Mouse (Mus musculus) adrenal gland, postnatal 14 days (tissue): ENCODE data around the gene Mfap1a. TPM values are rescaled to one million over a fixed set of nuclear protein-coding genes. Genes with fewer than 3 reads are reported as not detected.
"Not testable (repeated sequence)": the region's sequence is repeated elsewhere in the genome, so short reads cannot be mapped to it uniquely, and the experiment has no call there.

ENCODE experiments used
- DNase-seq: peaks from one replicate; pipeline ENCODE4 v3.0.0; 2021; ENCODE audit warnings: mixed read lengths
- long read RNA-seq, 2 experiments: library from polyadenylated mRNA; stranded (forward); transcript quantifications; one replicate each; pipeline ENCODE4 v2.0.0; 2021
- total RNA-seq: library from RNA; stranded (reverse); gene quantifications from 2 replicates; pipeline ENCODE4 v1.2.3, GENCODE M21; 2021

The Mfap1a gene
- 28.2 and 29.6 TPM in 2 replicates for total RNA-seq
- long read RNA-seq, experiment 1, full-length matches to known transcripts: 17 of 21 reads
- long read RNA-seq, experiment 1, partial matches to known transcripts: 0 of 21 reads
- long read RNA-seq, experiment 1, other reads (novel, unspliced or antisense): 4 of 21 reads
- long read RNA-seq, experiment 2, full-length matches to known transcripts: 13 of 14 reads
- long read RNA-seq, experiment 2, partial matches to known transcripts: 0 of 14 reads
- long read RNA-seq, experiment 2, other reads (novel, unspliced or antisense): 1 of 14 reads

DNA sequence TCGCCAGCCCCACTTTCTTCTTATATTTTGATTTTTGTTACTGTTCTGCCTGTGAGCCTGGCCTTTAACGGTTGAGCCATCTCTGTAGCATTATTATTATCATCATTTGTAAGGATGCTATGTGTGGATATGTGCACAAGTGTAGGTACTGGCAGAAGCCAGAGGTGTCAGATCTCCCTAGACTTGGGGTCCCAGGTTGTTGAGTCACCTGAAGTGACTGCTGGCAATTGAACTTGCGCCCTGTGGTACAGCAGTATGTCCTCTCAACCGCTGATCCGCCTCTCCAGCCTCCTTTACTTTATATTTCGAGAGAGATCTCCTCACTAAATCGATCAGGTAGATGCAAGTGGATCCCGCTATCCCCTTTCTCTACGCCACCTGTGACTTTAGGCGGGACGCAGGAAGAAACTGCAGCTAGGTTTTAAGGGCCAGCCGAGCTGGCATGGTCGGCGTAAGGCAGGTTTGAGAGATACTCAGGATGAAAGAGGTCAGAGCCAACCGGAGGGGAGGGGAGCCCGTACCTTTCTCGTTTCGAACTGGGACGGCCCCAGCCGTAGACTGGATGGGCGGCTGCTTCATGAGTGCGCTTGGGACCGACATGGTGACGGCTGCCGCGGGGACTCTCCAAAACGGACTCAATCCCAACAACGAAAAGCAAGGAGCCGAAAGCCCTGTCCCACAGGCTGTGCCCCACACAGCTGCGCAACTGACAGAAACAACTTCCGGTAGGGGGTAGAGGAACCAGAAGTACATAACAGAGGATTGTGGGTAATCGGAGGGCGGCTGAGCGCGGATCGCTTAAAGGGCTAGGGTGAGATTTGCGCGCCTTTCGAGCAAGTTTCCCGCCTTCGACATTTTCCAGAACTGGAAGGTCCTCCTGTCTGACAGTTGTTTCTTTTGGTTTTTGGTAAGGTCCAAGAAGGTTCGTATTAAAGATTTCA lies at the start of gene Mfap1a, which contains the start of gene Wdr76:
Gene Mfap1a, minus strand, starts transcription at position 724 of the 941 bp plus-strand sequence.
Gene Wdr76, plus strand, starts transcription at position 782 of the 941 bp plus-strand sequence.
- DNase-seq: peak; percentile 91

DNA sequence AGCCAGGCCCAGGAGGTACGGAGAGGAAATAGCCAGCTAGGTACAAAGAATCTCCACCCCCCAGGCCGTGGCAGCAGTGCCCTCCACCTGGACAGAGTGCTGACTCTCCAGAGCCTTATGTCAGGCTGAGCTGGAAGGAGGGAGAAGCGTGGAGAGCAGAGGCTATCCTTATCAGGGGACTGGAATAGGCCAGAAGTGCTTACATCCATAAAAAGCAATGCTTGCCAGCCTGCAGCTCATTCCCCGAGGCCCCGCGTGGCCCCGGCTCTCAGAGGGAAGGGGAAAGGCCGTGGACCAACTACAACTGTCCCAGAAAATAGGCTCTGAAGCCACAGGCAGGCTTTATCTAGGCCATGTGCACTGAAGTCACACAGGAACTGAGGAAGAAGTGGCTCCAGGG lies 44.8 kb upstream of the Mfap1a start:
- DNase-seq: no peak

- no peak for DNase-seq
These were observed 43.2 kb upstream of the Mfap1a start for GRCm38 (mm10) chr2:121549630-121550029.

DNA sequence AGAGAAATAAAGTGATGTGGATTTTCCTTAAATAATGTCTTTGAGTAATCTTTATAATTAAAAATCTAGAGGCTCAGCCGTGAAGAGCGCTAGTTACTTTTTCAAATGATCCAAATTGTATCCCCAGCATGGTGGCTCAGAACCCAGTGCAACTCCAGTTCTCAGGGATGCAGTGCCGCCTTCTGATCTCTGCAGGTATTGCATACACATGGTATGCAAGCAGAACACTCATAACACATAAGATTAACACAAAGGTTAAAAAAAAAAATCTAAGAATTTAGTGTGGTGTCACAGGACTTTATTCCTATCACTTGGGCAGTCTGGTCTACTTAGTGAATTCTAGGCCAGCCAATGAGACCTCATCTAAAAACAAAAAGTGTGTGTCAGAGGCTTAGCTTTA lies 38.4 kb upstream of the Mfap1a start:
- no peak for DNase-seq

DNA sequence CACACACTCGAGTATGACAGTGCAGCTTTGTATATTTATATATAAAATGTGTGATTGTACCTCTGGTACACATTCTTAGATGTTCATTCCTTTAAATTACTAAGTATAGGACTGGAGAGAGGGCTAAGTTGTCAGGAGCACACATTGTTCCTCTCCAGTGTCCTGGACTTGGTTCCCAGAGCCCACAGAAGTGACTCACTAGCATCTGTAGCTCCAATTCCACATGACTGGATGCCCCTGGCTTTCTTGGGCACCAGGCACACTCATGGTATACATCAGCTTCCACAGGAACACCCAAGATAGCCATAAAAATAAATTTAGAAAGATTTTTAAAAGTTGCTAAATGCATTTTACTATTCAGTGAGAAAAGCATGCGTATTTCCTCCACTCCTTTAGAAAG lies 18.6 kb upstream of the Mfap1a start:
- DNase-seq: no peak

DNA sequence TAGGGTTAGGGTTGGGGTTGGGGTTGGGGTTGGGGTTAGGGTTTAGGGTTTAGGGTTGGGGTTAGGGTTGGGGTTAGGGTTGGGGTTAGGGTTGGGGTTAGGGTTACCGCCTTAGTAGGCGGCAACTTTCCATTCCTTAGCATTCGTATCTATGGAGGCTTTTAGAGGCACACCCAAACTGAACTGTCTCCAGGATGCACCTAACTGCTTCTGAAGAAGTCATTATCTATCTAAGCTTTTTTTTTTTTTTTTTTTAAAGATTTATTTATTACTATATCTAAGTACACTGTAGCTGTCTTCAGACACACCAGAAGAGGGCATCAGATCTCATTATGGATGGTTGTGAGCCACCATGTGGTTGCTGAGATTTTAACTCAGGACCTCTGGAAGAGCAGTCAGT lies 16.4 kb upstream of the Mfap1a start:
- DNase-seq: not testable (repeated sequence)

DNA sequence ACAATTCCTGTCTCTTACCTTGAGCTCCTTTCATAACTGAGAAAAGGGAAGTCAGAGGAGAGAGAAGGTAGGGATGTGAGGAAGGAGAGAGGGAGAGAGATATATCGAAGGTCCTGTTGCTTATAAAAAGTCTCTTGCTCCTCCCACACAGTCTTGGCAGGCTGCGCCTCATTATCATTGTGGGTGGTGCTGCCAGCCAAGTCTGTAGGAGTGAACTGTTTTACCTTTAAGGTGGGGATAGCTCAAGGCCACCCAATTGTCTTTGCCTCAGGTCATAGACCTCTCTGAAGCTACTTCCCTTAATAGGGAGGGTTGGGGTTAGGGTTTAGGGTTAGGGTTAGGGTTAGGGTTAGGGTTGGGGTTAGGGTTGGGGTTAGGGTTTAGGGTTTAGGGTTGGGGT lies 15.5 kb upstream of the Mfap1a start:
- DNase-seq: no peak

GRCm38 (mm10) chr2:121518711-121519110 lies 12.2 kb upstream of the Mfap1a start:
- DNase-seq: not testable (repeated sequence)

GRCm38 (mm10) chr2:121518106-121518505 lies 11.6 kb upstream of the Mfap1a start:
- no peak for DNase-seq

GRCm38 (mm10) chr2:121514211-121514610 lies 7.7 kb upstream of the Mfap1a start:
- DNase-seq: no peak

DNA sequence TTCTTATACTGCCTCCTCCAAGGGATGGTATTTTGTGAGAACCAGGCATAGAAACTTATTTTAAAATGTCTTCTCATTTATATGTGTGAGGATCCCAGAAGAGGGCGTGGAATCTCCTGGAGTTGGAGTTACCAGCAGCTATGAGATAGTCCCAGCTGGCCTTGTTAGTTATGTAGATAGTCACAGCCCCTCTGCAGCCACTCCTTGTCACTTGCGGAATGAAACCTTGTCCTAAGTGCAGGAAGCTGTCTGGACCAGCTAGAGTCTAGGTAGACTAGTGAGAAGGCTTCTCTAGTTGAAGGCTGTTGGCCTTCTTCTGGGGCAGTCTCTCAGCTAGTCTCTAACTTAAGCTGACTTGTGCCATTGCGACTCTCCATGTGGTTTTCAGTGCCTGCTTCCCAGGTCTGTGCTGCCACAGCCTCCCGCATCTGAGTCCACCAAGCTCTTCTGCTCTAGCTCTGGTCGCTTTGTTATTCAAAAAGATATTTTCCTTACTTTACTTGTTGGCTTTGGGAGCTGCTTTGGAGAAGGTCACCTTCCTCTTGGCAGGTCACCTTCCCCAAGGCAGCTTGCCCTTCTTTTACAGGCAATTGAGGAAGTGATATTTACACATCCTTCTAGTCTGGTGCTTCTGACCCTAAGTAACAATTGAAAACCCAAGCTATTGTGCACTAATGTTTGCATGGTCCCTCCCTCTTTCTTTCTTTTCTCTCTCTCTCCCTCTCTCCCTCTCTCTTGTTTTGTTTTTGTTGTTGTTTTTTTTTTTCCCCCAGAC lies 6.7 kb upstream of the Mfap1a start:
- not testable (repeated sequence) for DNase-seq

DNA sequence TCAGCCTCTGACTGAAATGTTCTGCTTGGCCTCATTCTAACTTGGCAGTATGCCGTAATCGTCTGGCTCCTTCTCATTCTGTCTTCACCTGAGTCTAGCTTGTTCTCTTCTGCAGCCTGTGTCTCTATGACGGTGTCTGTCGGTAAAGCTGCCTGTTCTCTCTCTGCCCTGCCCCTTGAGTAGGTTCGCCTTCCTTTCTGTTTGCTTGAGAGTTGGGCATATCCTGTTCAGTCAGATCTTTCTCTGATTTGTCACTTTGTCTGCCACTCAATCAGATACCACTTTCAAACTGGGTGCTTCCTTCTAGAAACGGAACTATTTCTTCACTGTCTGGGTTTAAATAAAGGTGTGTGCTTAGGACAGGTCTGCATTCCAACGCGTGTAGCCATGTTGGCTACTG lies 4.9 kb upstream of the Mfap1a start:
- DNase-seq: no peak

GRCm38 (mm10) chr2:121509584-121509983 lies 3.1 kb upstream of the Mfap1a start:
- peak; percentile 87 for DNase-seq

DNA sequence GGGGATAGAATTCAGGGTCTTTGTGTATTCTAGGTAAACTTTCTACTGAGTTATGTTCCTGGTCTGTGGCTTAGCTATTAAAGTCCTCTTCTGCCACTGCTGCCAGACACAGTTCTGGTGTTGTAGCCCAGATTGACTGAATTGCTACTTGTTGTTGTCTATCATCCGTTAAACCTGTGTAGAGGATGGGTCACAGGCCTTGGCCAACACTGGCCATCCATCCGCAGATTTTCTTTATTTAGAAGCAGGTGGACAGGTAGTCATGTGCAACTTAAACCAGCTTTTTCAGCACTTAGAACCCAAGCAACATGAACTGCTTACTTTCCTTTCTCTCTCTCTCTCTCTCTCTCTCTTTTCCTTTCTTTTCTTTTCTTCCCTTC lies 1.5 kb upstream of the Mfap1a start:
- DNase-seq: no peak

- DNase-seq: no peak
These were observed 897 bp upstream of the Mfap1a start for GRCm38 (mm10) chr2:121507173-121507950.

DNA sequence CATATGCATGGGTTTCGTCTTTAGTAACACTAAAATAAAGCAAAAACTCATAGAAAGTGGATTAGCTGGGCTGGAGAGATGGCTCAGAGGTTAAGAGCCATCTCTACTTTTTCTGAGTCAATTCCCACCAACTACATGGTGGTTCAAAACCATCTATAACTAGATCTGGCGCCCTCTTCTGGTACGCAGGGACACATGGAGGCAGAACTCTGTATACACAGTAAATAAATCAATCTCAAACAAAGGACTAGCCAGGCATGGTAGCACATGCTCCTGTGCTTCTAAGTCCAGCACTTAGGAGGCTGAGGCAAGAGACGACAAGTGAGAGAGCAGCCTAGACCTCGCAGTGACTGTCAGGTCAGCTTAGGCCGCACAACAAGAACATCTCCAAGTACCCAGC lies 4.9 kb downstream of the Mfap1a start:
- DNase-seq: not testable (repeated sequence)

DNA sequence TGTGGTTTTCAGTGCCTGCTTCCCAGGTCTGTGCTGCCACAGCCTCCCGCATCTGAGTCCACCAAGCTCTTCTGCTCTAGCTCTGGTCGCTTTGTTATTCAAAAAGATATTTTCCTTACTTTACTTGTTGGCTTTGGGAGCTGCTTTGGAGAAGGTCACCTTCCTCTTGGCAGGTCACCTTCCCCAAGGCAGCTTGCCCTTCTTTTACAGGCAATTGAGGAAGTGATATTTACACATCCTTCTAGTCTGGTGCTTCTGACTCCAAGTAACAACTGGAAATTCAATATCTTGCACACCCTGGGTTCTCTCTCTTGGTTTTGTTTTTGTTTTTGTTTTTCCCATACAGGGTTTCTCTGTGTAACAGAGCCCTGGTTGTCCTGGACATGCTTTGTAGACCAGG lies 22.1 kb downstream of the Mfap1a start:
- not testable (repeated sequence) for DNase-seq

- DNase-seq: no peak
These were observed 22.9 kb downstream of the Mfap1a start for GRCm38 (mm10) chr2:121483576-121483975.

DNA sequence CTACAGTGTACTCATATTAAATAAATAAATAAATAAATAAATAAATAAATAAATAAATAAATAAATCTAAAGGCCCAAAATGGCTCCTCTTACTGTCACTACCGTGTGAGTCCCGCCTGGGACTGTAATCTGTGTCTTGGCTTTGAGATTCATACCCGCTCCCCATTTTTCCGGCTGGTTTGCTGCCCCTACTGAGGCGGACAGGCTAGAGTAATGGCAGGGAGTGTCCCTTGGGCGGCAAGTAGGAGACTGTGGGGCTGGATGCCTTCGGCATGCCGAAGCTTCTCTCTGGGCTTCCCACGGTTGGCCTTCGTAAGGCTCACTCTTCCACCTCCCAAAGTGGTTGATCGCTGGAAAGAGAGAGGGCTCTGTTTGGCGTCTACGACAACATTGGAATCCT lies 25.5 kb downstream of the Mfap1a start:
- DNase-seq: not testable (repeated sequence)

GRCm38 (mm10) chr2:121480498-121480897 lies 26.0 kb downstream of the Mfap1a start:
- DNase-seq: peak; percentile 66

GRCm38 (mm10) chr2:121477491-121478266 lies 28.8 kb downstream of the Mfap1a start:
- no peak for DNase-seq
